Mouse (Mus musculus): ENCODE results near the gene Opcml.

GRCm38 (mm10) chr9:27761196-27761595 is 29.4 kb upstream of the Opcml start:
- no peak for TF ChIP-seq POLR2A (IDR thresholded peaks at IDR 0.05; ENCODE audit: low read depth, low read length)
- no peak for TF ChIP-seq CTCF (conservative IDR thresholded peaks at IDR 0.05; ENCODE audit: insufficient read depth, insufficient read length, low read depth, low read length)
